Comparison of ENCODE assay signal across 14 mouse cellular contexts in the genomic region with DNA sequence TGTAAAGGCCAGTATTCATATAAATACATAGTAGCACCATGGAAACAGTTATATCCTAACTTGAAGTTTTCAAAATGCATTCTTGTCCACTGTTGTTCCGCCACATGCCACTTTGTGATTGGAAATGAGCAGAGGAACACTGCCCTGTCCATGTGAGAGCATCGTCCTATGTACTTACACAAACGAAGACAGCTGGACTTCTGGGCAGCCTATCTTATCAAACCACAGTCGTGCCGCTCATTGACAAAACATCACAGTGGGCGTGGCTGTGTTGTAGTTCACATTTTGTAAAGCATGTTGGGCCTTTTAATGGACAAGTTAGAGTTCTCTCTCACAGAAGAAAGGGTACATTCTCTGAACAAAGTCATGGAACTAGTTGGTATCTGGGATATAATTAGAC.
"Had no signal": no experiment of that assay in that cellular context is flagged by ENCODE, and none has a peak within 500 bp of the region (broad histone marks: within the 10 kb centered on the region; RNA-seq: fewer than 3 reads in every experiment).

No protein-coding gene starts in this region.

- H3K4me3 ChIP-seq: limb, embryonic 12.5 days; lung, embryonic 15.5 days; midbrain, embryonic 13.5 days; myocyte; neural tube, embryonic 15.5 days; stomach, embryonic 15.5 days had no signal

- H3K27me3 ChIP-seq: limb, embryonic 12.5 days; lung, embryonic 15.5 days; midbrain, embryonic 13.5 days; neural tube, embryonic 15.5 days; stomach, embryonic 15.5 days had no signal

- H3K9me3 ChIP-seq: limb, embryonic 12.5 days; lung, embryonic 15.5 days; midbrain, embryonic 13.5 days; neural tube, embryonic 15.5 days; stomach, embryonic 15.5 days had no signal

- DNase-seq: kidney, adult 2 months; kidney, postnatal 25 days; layer of hippocampus, adult 9-11 months; lung, postnatal 14 days; thymus, adult 2 months; thymus, postnatal 36 days had no signal

- H3K27ac ChIP-seq: limb, embryonic 12.5 days; lung, embryonic 15.5 days; macrophage; midbrain, embryonic 13.5 days; neural tube, embryonic 15.5 days; stomach, embryonic 15.5 days had no signal

- H3K9ac ChIP-seq: limb, embryonic 12.5 days; lung, embryonic 15.5 days; midbrain, embryonic 13.5 days; neural tube, embryonic 15.5 days; stomach, embryonic 15.5 days had no signal

- ATAC-seq: intestine, embryonic 16.5 days; midbrain, embryonic 13.5 days had no signal

- H3K4me1 ChIP-seq: limb, embryonic 12.5 days; stomach, embryonic 15.5 days had no signal

- H3K36me3 ChIP-seq: limb, embryonic 12.5 days; lung, embryonic 15.5 days; midbrain, embryonic 13.5 days; neural tube, embryonic 15.5 days; stomach, embryonic 15.5 days had no signal

- H3K4me2 ChIP-seq: limb, embryonic 12.5 days; lung, embryonic 15.5 days; midbrain, embryonic 13.5 days; neural tube, embryonic 15.5 days; stomach, embryonic 15.5 days had no signal
